Mouse (Mus musculus): ENCODE data around the gene Aoc1. TPM values are rescaled to one million over a fixed set of nuclear protein-coding genes. Genes with fewer than 3 reads are reported as not detected.
"Not testable (repeated sequence)": the region's sequence is repeated elsewhere in the genome, so short reads cannot be mapped to it uniquely, and the experiment has no call there.

The Aoc1 gene
- polyA plus RNA-seq, 1 experiment from 2014 or later, result not detected

DNA sequence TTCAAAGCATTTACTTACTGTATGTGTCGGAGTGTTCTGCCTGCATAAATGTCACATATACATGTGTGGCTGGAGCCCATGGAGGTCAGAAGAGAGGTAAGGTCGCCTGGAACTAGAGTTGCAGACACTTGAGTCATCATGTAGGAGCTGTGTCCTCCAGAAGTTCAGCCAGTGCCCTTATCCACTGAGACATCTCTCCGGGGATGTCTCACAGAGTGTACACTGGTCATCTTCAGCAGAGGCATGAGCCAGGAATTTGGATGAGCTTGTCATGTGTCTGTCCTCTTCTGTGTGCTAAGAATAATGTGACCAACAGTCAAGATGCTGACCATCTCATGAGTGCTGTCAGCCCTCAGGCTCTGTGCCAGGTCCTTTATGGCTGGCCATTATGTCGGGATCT, 9.9 kb upstream of the Aoc1 start:
- Histone ChIP-seq H3K4me3 (no peak overlapping the region), H3K4me1 (0 out of 2 replicates have a peak, but pooled peaks cover 5% of the 10 kb centered on the region), H3K36me3 (no peaks in the 10 kb centered on the region), H3K9ac (no peak overlapping the region), H3K9me3 (no peaks in the 10 kb centered on the region), H3K27ac (no peak overlapping the region), H3K4me2 (replicated peaks) (no peak overlapping the region), H3K27me3 (no peaks in the 10 kb centered on the region)
- WGBS, result 84% methylated on average over 4 of the region's 4 CpGs
- no peak for ATAC-seq (ENCODE audit: insufficient number of reproducible peaks, insufficient read depth, low FRiP score, low TSS enrichment)

DNA sequence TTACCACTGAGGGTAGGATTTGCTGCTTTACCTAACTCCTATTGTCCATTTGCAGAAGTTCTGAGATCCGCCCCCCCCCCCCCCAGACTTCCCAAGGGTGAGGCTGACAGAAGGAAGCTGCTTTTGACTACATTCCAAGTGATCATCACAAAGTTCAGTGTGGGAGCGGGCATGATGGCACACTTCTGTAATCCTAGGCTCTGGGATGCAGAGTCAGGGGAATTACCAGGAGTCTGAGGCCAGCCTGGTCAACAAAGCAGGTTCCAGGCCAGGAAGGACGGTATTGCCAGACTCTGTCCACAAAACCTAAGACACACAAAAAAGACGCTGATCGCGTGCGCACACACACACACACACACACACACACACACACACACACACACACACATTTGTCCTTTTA, 9.2 kb upstream of the Aoc1 start:
- Histone ChIP-seq H3K27ac (no peak overlapping the region), H3K4me3 (no peak overlapping the region), H3K4me1 (0 out of 2 replicates have a peak, but pooled peaks cover 5% of the 10 kb centered on the region), H3K27me3 (no peaks in the 10 kb centered on the region), H3K4me2 (replicated peaks) (no peak overlapping the region), H3K9me3 (no peaks in the 10 kb centered on the region), H3K36me3 (no peaks in the 10 kb centered on the region), H3K9ac (no peak overlapping the region)
- WGBS, result 94% methylated on average over 7 of the region's 7 CpGs
- no peak for ATAC-seq (ENCODE audit: insufficient number of reproducible peaks, insufficient read depth, low FRiP score, low TSS enrichment)

DNA sequence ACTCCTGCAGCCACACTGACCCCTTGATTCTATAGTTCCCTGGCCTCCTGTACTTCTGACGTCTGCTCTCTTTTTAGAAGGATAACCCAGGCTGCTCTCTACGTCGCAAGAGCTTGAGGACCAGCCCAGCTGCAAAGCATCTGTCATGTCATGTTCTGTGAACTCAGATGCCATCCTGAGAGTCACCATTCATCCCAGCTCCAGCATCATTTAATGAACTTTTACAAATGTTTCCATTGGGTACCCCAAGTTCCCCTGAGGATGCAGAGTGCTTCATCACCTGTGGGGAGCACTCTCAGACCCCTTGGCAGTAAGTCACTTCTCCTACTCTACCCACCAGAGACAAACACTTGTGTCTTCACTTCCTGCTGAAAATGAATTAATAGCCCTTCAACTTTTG, 8.5 kb upstream of the Aoc1 start:
- WGBS, result 59% methylated on average over 3 of the region's 3 CpGs
- ATAC-seq (ENCODE audit: insufficient number of reproducible peaks, insufficient read depth, low FRiP score, low TSS enrichment), result no peak
- no peak overlapping the region for H3K27ac ChIP-seq

DNA sequence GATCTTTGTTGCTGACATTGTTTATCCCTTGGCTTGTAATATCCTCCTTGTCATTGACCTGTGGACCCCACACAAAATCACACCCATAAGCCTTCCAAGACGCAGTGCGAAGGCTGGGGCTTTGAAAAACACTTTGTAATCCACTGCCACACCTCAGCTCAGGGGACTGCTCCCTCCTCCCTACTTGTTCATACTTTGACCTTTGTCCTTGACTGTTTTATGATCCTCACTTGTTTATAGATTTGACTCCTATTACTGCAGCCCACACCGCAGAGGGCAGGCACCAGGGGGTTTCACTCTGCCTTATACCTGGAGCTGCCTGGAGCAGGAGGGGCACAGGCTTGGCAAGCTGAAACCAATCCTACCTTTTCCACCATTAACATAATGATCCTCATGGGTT, 8.0 kb upstream of the Aoc1 start:
- H3K9me3 ChIP-seq, result no peaks in the 10 kb centered on the region
- ATAC-seq (ENCODE audit: insufficient number of reproducible peaks, insufficient read depth, low FRiP score, low TSS enrichment), result no peak

More for the DNA sequence above, 8.5 kb upstream of the Aoc1 start:
- Histone ChIP-seq H3K27me3 (no peaks in the 10 kb centered on the region), H3K4me3 (no peak overlapping the region), H3K36me3 (no peaks in the 10 kb centered on the region), H3K9me3 (no peaks in the 10 kb centered on the region), H3K9ac (no peak overlapping the region), H3K4me1 (0 out of 2 replicates have a peak, but pooled peaks cover 5% of the 10 kb centered on the region), H3K4me2 (replicated peaks) (no peak overlapping the region)

DNA sequence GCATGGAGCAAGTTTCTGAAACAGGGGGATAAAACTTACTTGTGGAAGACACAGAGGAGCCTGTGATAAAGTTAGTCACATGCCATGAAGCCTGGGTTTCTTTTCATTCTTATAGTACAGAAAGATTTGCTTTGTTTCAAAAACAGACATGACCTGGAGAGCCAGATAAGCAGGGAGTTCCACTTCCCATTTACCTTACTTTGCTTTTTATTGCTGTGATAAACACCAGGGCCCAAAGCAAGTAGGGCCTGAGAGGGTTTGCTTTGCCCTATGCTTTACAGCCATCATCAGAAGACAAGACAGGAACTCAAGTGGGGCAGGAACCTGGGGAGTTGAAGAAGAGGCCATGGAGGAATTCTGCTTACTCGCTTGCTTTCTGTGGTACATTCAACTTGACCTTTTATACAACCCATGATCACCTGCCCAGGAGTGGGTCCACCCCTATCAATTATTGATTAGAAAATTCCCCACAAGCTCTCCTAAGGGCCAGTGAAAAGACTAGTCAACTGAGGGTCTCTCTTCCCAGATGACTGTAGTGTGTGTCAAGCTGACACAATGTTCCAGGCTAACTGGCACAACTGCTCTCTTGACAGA, 7.4 kb upstream of the Aoc1 start:
- ATAC-seq (ENCODE audit: insufficient number of reproducible peaks, insufficient read depth, low FRiP score, low TSS enrichment), result no peak
- Histone ChIP-seq H3K27me3 (no peaks in the 10 kb centered on the region), H3K36me3 (no peaks in the 10 kb centered on the region), H3K4me2 (replicated peaks) (no peak overlapping the region), H3K4me3 (no peak overlapping the region), H3K27ac (no peak overlapping the region), H3K9ac (no peak overlapping the region), H3K4me1 (0 out of 2 replicates have a peak, but pooled peaks cover 4% of the 10 kb centered on the region), H3K9me3 (no peaks in the 10 kb centered on the region)
- WGBS, result 84% methylated on average over 1 of the region's 1 CpGs

More for the DNA sequence above, 8.0 kb upstream of the Aoc1 start:
- no peak overlapping the region for H3K4me2 ChIP-seq (replicated peaks)
- 0 out of 2 replicates have a peak, but pooled peaks cover 5% of the 10 kb centered on the region for H3K4me1 ChIP-seq
- H3K27ac ChIP-seq, result no peak overlapping the region
- no peaks in the 10 kb centered on the region for H3K36me3 ChIP-seq
- no peak overlapping the region for H3K9ac ChIP-seq
- H3K27me3 ChIP-seq, result no peaks in the 10 kb centered on the region
- WGBS, result 64% methylated on average over 3 of the region's 3 CpGs
- H3K4me3 ChIP-seq, result no peak overlapping the region

DNA sequence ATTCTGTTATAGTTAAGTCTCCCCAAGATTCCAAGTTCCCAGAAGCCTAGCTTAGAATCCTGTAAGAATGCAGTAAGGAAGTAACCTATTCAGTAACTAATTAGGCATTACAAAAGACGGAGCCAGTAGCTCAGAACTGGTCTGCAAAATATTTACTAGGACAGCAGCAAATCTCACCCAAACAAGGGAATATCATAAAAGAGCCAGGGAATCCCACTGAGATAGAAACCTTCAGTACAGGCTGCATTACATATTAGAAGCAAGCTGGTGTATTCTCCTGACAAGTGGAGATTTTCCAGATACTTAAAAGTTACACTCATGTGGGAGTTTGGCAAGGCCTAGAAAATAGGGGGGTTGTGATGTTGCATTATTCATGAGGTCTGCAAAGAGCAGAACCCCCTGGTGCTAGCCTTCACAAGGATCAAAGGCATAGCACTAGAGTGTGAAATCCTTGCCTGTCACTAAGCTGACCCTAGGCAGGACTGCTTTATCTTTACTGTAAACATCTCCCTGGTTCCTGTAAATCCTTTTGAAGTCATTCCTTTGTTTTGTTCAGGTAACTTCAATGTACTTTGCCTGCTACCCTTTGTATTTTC, 6.2 kb upstream of the Aoc1 start:
- H3K27me3 ChIP-seq; H3K4me2 ChIP-seq (replicated peaks): not testable (repeated sequence)
- WGBS, result 6% methylated on average over 1 of the region's 1 CpGs

DNA sequence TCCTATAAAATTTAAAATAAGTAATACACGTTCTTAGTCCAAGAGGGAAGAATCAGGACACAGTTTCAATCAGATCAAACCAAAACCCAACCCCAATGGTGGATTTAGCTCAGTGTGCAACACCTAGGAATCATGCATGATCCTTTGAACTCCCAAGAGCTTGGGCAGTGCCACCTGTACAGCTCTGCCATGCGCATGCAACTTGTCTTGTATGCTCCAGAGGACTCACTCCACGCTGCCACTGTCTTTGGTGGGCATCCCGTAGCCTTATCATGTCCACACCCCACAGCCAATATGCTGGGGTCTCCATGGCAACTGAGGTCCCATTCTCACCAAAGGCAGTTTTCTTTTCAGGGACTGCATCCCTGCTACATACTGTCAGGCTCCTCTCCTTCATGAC, 5.5 kb upstream of the Aoc1 start:
- WGBS, result 52% methylated on average over 4 of the region's 4 CpGs
- H3K9me3 ChIP-seq, result no peaks in the 10 kb centered on the region
- no peak overlapping the region for H3K9ac ChIP-seq
- no peaks in the 10 kb centered on the region for H3K36me3 ChIP-seq
- no peak overlapping the region for H3K4me3 ChIP-seq
- no peak for ATAC-seq (ENCODE audit: insufficient number of reproducible peaks, insufficient read depth, low FRiP score, low TSS enrichment)
- H3K27me3 ChIP-seq, result no peaks in the 10 kb centered on the region
- no peak overlapping the region for H3K4me2 ChIP-seq (replicated peaks)
- H3K4me1 ChIP-seq, result no peaks in the 10 kb centered on the region
- H3K27ac ChIP-seq, result no peak overlapping the region

More for the DNA sequence above, 6.2 kb upstream of the Aoc1 start:
- H3K9ac ChIP-seq; H3K36me3 ChIP-seq; H3K27ac ChIP-seq; ATAC-seq (ENCODE audit: insufficient number of reproducible peaks, insufficient read depth, low FRiP score, low TSS enrichment); H3K4me3 ChIP-seq; H3K9me3 ChIP-seq; H3K4me1 ChIP-seq: not testable (repeated sequence)

DNA sequence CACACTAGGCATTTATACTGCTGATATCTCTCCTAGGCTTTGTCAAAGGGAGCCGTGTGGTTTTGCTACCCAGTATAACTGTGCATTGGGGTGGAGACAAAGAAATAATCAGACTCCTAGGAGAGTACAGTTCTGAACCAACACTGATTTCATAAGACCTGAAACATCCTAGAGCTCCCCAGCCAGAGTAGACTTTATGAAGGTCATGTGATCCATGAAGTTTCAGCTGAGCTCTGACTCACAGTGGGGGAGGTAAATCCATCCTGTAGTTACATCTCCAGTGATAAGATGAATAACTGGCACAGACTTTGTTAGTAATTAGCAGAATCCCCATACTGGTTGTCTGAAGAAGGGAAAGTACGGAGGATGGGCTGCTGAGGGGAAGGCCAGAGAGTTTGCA, 2.9 kb upstream of the Aoc1 start:
- H3K27me3 ChIP-seq, result no peaks in the 10 kb centered on the region

DNA sequence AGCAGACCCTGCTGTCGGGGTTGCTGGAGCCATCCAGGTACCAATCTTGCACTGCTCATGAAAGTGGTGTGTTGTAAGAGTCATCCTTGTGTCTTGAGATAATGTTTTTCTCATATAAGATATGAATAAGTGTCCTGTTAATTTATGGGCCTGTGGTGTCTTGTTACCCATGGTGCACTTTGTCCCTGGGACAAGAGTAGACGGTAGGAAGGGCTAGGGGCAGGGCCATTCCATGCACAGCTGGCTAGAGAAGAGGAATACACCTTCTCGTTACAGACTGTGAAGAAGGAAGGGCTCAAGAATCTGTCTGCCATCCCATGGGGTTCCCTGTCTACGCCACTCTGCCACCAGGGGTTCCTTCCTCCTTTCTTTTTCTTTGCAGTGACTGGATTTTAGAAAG, 1.9 kb downstream of the Aoc1 start:
- ATAC-seq (ENCODE audit: insufficient number of reproducible peaks, insufficient read depth, low FRiP score, low TSS enrichment), result no peak
- Histone ChIP-seq H3K36me3 (no peaks in the 10 kb centered on the region), H3K4me3 (no peak overlapping the region), H3K4me2 (replicated peaks) (no peak overlapping the region), H3K9ac (no peak overlapping the region), H3K4me1 (no peaks in the 10 kb centered on the region), H3K9me3 (no peaks in the 10 kb centered on the region), H3K27me3 (no peaks in the 10 kb centered on the region), H3K27ac (no peak overlapping the region)
- 72% methylated on average over 4 of the region's 4 CpGs for WGBS

More for the DNA sequence above, 2.9 kb upstream of the Aoc1 start:
- ATAC-seq (ENCODE audit: insufficient number of reproducible peaks, insufficient read depth, low FRiP score, low TSS enrichment), result no peak
- WGBS, result 82% methylated on average over 2 of the region's 2 CpGs
- H3K9ac ChIP-seq, result no peak overlapping the region
- H3K4me3 ChIP-seq, result no peak overlapping the region
- H3K9me3 ChIP-seq, result no peaks in the 10 kb centered on the region
- no peaks in the 10 kb centered on the region for H3K4me1 ChIP-seq
- H3K27ac ChIP-seq, result no peak overlapping the region
- H3K36me3 ChIP-seq, result no peaks in the 10 kb centered on the region
- H3K4me2 ChIP-seq (replicated peaks), result no peak overlapping the region

DNA sequence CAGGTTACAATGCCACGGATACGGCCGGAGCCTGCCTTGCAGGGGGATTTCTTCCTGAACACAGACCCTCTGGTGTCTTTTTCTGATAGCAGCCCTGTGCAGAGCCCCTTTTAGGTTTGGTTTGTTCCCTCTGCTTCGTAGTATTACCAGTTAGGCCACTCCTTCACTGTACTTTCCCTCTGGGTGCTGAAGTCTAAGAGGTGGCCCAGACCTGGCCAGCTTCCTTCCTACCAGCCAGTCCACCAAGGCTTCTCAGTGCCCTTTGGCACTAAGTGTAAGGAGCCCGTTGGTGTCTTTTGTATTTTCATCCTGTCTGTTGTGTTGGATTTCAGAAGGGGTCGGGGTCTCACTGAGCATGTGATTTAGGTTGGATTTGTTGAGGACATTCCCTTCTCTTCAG, 2.8 kb downstream of the Aoc1 start:
- no peaks in the 10 kb centered on the region for H3K9me3 ChIP-seq
- no peaks in the 10 kb centered on the region for H3K36me3 ChIP-seq
- H3K4me2 ChIP-seq (replicated peaks), result no peak overlapping the region
- no peak overlapping the region for H3K27ac ChIP-seq
- 83% methylated on average over 6 of the region's 6 CpGs for WGBS
- H3K4me3 ChIP-seq, result no peak overlapping the region
- ATAC-seq (ENCODE audit: insufficient number of reproducible peaks, insufficient read depth, low FRiP score, low TSS enrichment), result no peak
- no peak overlapping the region for H3K9ac ChIP-seq
- no peaks in the 10 kb centered on the region for H3K27me3 ChIP-seq
- no peaks in the 10 kb centered on the region for H3K4me1 ChIP-seq

DNA sequence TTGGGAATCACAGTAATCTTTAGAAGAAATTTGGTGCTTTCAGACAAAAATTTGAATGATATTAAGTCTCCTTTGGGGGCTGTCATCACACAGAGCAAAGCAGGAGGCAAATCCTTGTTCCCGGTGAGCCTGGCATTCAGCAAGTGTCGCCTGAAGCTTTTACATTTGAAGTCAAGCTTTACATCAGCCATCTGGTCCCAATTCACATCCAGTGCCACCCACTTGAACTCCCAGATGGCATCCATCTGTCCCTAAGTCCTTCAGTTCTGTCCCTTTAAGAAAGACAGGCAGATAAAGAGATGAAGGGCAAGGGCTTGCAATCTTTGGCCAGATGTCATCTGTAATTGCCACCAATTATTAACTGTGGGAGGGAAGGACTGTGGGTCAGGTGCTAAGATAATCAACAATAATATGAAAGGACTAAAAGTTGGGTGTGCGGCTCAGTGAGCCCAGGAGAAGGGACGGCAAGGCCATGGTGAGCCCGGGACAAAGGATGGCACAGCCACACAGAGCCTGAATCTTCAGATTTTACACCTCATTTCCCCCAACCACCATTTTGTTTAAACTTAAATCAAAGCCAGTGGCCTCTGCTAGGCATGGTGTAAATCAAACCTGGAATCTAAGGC, 3.9 kb downstream of the Aoc1 start:
- Histone ChIP-seq H3K27ac (no peak overlapping the region), H3K4me2 (replicated peaks) (no peak overlapping the region), H3K4me1 (no peaks in the 10 kb centered on the region), H3K36me3 (no peaks in the 10 kb centered on the region), H3K9ac (no peak overlapping the region), H3K27me3 (no peaks in the 10 kb centered on the region), H3K4me3 (no peak overlapping the region), H3K9me3 (no peaks in the 10 kb centered on the region)
- WGBS, result 59% methylated on average over 5 of the region's 5 CpGs
- ATAC-seq (ENCODE audit: insufficient number of reproducible peaks, insufficient read depth, low FRiP score, low TSS enrichment), result no peak

DNA sequence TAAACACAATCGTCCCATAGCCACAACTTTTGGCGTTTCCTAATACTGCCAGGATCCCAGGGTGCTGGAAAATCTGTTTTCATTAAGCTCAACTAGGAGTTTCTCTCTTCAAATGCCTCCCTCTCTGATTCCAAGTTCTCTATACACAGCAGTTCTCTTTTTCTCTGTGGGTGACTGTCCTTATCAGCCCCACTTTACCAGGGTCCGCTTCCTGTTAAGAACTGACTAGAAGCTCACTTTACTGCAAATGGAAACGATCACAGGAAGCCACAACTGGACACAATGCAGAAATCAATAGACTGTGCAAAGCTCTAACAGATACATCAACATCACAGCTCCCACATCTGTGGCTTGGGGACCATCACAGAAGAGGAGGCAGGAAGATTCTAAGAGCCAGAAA, 21.5 kb downstream of the Aoc1 start:
- H3K4me1 ChIP-seq, result no peaks in the 10 kb centered on the region
- H3K9me3 ChIP-seq, result no peaks in the 10 kb centered on the region
- no peak overlapping the region for H3K4me3 ChIP-seq
- no peak for ATAC-seq (ENCODE audit: insufficient number of reproducible peaks, insufficient read depth, low FRiP score, low TSS enrichment)
- H3K27me3 ChIP-seq, result no peaks in the 10 kb centered on the region
- WGBS, result 74% methylated on average over 4 of the region's 4 CpGs
- H3K27ac ChIP-seq, result no peak overlapping the region
- H3K9ac ChIP-seq, result no peak overlapping the region
- no peak overlapping the region for H3K4me2 ChIP-seq (replicated peaks)
- H3K36me3 ChIP-seq, result no peaks in the 10 kb centered on the region
